Mouse (Mus musculus) liver, embryonic 15.5 days (tissue): ENCODE measurements around the gene Fgfr1op. TPM values are rescaled to one million over a fixed set of nuclear protein-coding genes. Genes with fewer than 3 reads are reported as not detected.
"Not testable (repeated sequence)": the region's sequence is repeated elsewhere in the genome, so short reads cannot be mapped to it uniquely, and the experiment has no call there.

Source experiments
- ATAC-seq: fragments of 200-750 bp; cut with Nextera tagmentation; 2 replicates; pipeline ENCODE4 v1.8.0; 2017; ENCODE audit warnings: moderate number of reproducible peaks, mild to moderate bottlenecking, moderate library complexity; ENCODE audit not compliant: insufficient read depth
- H3K27ac ChIP-seq: fragments of 300-500 bp; sonication (generic); replicated peaks from 2 replicates; pipeline ENCODE4 v1.5.1; 2015; ENCODE audit warnings: mild to moderate bottlenecking, inconsistent platforms
- H3K27me3 ChIP-seq: fragments of 300-500 bp; sonication (generic); 2 replicates; pipeline ENCODE4 v1.6.1; 2015; ENCODE audit warnings: mild to moderate bottlenecking, inconsistent platforms
- H3K36me3 ChIP-seq: fragments of 300-500 bp; sonication (generic); replicated peaks from 2 replicates; pipeline ENCODE4 v1.6.1; 2015; ENCODE audit warnings: moderate library complexity, mild to moderate bottlenecking, inconsistent platforms
- H3K4me1 ChIP-seq: fragments of 300-500 bp; sonication (generic); replicated peaks from 2 replicates; pipeline ENCODE4 v1.6.1; 2015; ENCODE audit warnings: inconsistent platforms
- H3K4me2 ChIP-seq: fragments of 300-500 bp; sonication (generic); 2 replicates; pipeline ENCODE4 v1.6.1; 2015; ENCODE audit warnings: moderate library complexity, mild to moderate bottlenecking, inconsistent platforms
- H3K4me3 ChIP-seq: fragments of 300-500 bp; sonication (generic); replicated peaks from 2 replicates; pipeline ENCODE4 v1.5.1; 2015; ENCODE audit warnings: mild to moderate bottlenecking, inconsistent platforms
- H3K9ac ChIP-seq: fragments of 300-500 bp; sonication (generic); 2 replicates; pipeline ENCODE4 v1.6.1; 2015; ENCODE audit warnings: moderate library complexity, mild to moderate bottlenecking, inconsistent platforms
- H3K9me3 ChIP-seq: fragments of 300-500 bp; sonication (generic); replicated peaks from 2 replicates; pipeline ENCODE4 v1.6.1; 2016; ENCODE audit warnings: inconsistent platforms
- WGBS: fragments of 180-500 bp; shearing (Covaris S2); methylation state at CpG from one replicate; pipeline ENCODE4 v1.1.7; 2015; ENCODE audit warnings: mixed read lengths; ENCODE audit not compliant: insufficient replicate concordance; 5-methylcytosine and 5-hydroxymethylcytosine counted together
- polyA plus RNA-seq: library from polyadenylated mRNA; unstranded; fragments of >200 nt; fragmentation: Nextera tagmentation; extraction: Ambion mirVana; gene quantifications from 2 replicates; pipeline ENCODE4 v1.2.1, GENCODE M21; 2015

The Fgfr1op gene
- polyA plus RNA-seq, 1 experiment from 2014 or later, result 9.7 TPM

GRCm38 (mm10) chr17:8146931-8147330 is 18.4 kb upstream of the Fgfr1op start:
- H3K4me1 ChIP-seq, H3K36me3 ChIP-seq, H3K27ac ChIP-seq, H3K9me3 ChIP-seq, H3K27me3 ChIP-seq: not testable (repeated sequence)
- WGBS, result 22% methylated on average over 5 of the region's 5 CpGs
- Histone ChIP-seq H3K9ac (peak overlapping the region; percentile 64; the same call in 1 of the 2 replicates), H3K4me2 (peak overlapping the region; percentile 78), H3K4me3 (peak overlapping the region; percentile 65)
- peak; percentile 3; the same call in 1 of the 2 replicates for ATAC-seq

- WGBS, result 1% methylated on average over 55 of the region's 67 CpGs
- H3K9me3 ChIP-seq, H3K27me3 ChIP-seq, H3K4me1 ChIP-seq, H3K36me3 ChIP-seq: not testable (repeated sequence)
- ATAC-seq, result peak; percentile 95
- peak within 1 kb of the TSS; percentile 78 for H3K4me2 ChIP-seq
- peak within 1 kb of the TSS; percentile 65 for H3K4me3 ChIP-seq
- 0 out of 2 replicates have a peak within 1 kb of the TSS, but pooled peaks have one; percentile 38 for H3K27ac ChIP-seq
- peak within 1 kb of the TSS; percentile 64 for H3K9ac ChIP-seq
These were observed 17.6 kb upstream of the Fgfr1op start, which contains the start of the genes Gm49673 and Rnaset2a for GRCm38 (mm10) chr17:8147439-8148316. Gene Gm49673 (minus strand): TSS chr17:8147788. Gene Rnaset2a (minus strand): TSS chr17:8148097.

- H3K4me3 ChIP-seq, H3K9ac ChIP-seq, H3K9me3 ChIP-seq, H3K4me1 ChIP-seq, H3K27me3 ChIP-seq, ATAC-seq, H3K36me3 ChIP-seq, H3K27ac ChIP-seq, H3K4me2 ChIP-seq: not testable (repeated sequence)
- 69% methylated on average over 7 of the region's 7 CpGs for WGBS
These were observed 10.3 kb upstream of the Fgfr1op start for GRCm38 (mm10) chr17:8155010-8155409.

GRCm38 (mm10) chr17:8155982-8156381 is 9.3 kb upstream of the Fgfr1op start:
- not testable (repeated sequence) for H3K4me3 ChIP-seq, H3K9me3 ChIP-seq, ATAC-seq, H3K4me2 ChIP-seq, H3K36me3 ChIP-seq, H3K9ac ChIP-seq, H3K27ac ChIP-seq, H3K4me1 ChIP-seq, H3K27me3 ChIP-seq
- WGBS, result 89% methylated on average over 1 of the region's 8 CpGs

- H3K36me3 ChIP-seq, H3K4me3 ChIP-seq, H3K27me3 ChIP-seq, H3K27ac ChIP-seq, H3K4me2 ChIP-seq, H3K4me1 ChIP-seq, H3K9me3 ChIP-seq, H3K9ac ChIP-seq: not testable (repeated sequence)
- 0 out of 2 replicates have a peak, but pooled peaks have one; percentile 19 for ATAC-seq
- no CpG with 5 or more reads among the region's 1 CpGs for WGBS
These were observed 6.7 kb upstream of the Fgfr1op start for GRCm38 (mm10) chr17:8158627-8159026.

- not testable (repeated sequence) for H3K9me3 ChIP-seq, H3K36me3 ChIP-seq, H3K4me1 ChIP-seq, H3K4me3 ChIP-seq, H3K27ac ChIP-seq, H3K4me2 ChIP-seq, H3K27me3 ChIP-seq, H3K9ac ChIP-seq, ATAC-seq
- 50% methylated on average over 3 of the region's 3 CpGs for WGBS
These were observed 4.3 kb upstream of the Fgfr1op start for GRCm38 (mm10) chr17:8160969-8161368.

- peak; percentile 42; the same call in 1 of the 2 replicates for ATAC-seq
- 0% methylated on average over 39 of the region's 42 CpGs for WGBS
- 0 out of 2 replicates have a peak overlapping the region, but pooled peaks have one; percentile 59 for H3K27ac ChIP-seq
- H3K9me3 ChIP-seq, H3K27me3 ChIP-seq, H3K4me1 ChIP-seq: not testable (repeated sequence)
- peak overlapping the region; percentile 56 for H3K4me2 ChIP-seq
- peak overlapping the region; percentile 60; the same call in 1 of the 2 replicates for H3K9ac ChIP-seq
- H3K36me3 ChIP-seq, result peaks cover 19% of the 10 kb centered on the region
- peak overlapping the region; percentile 65 for H3K4me3 ChIP-seq
These were observed 276 bp downstream of the Fgfr1op start for GRCm38 (mm10) chr17:8165608-8165945.

- WGBS, result 0% methylated on average over 11 of the region's 11 CpGs
- peak overlapping the region; percentile 56 for H3K4me2 ChIP-seq
- not testable (repeated sequence) for H3K27me3 ChIP-seq, H3K4me1 ChIP-seq, H3K27ac ChIP-seq, H3K9me3 ChIP-seq, ATAC-seq
- H3K36me3 ChIP-seq, result peaks cover 23% of the 10 kb centered on the region
- H3K4me3 ChIP-seq, result peak overlapping the region; percentile 65
- H3K9ac ChIP-seq, result 0 out of 2 replicates have a peak overlapping the region, but pooled peaks have one; percentile 60
These were observed 676 bp downstream of the Fgfr1op start for GRCm38 (mm10) chr17:8165977-8166376.

GRCm38 (mm10) chr17:8166454-8166853 is 1.2 kb downstream of the Fgfr1op start:
- Histone ChIP-seq H3K36me3 (peaks cover 26% of the 10 kb centered on the region), H3K4me3 (peak overlapping the region; percentile 65), H3K4me2 (peak overlapping the region; percentile 56)
- H3K4me1 ChIP-seq, H3K27me3 ChIP-seq, H3K27ac ChIP-seq, ATAC-seq, H3K9me3 ChIP-seq, H3K9ac ChIP-seq: not testable (repeated sequence)
- 48% methylated on average over 2 of the region's 3 CpGs for WGBS

GRCm38 (mm10) chr17:8167436-8167835 is 2.1 kb downstream of the Fgfr1op start:
- ATAC-seq, H3K4me2 ChIP-seq, H3K27me3 ChIP-seq, H3K4me3 ChIP-seq, H3K27ac ChIP-seq, H3K9ac ChIP-seq, H3K9me3 ChIP-seq, H3K4me1 ChIP-seq: not testable (repeated sequence)
- 85% methylated on average over 7 of the region's 8 CpGs for WGBS
- H3K36me3 ChIP-seq, result peaks cover 35% of the 10 kb centered on the region

- Histone ChIP-seq H3K4me2 (no peak overlapping the region), H3K36me3 (peaks cover 59% of the 10 kb centered on the region), H3K9ac (no peak overlapping the region), H3K4me3 (no peak overlapping the region), H3K4me1 (no peaks in the 10 kb centered on the region), H3K27ac (no peak overlapping the region), H3K27me3 (no peaks in the 10 kb centered on the region), H3K9me3 (no peaks in the 10 kb centered on the region)
- no peak for ATAC-seq
- WGBS, result 70% methylated on average over 7 of the region's 7 CpGs
These were observed 5.0 kb downstream of the Fgfr1op start for GRCm38 (mm10) chr17:8170331-8170730.
